Mouse (Mus musculus): Measurements from ENCODE around the gene Hspe1. TPM values are rescaled to one million over a fixed set of nuclear protein-coding genes. Genes with fewer than 3 reads are reported as not detected.

Gene Hspe1
- polyA plus RNA-seq, 1 experiment from 2014 or later: 292 TPM

DNA sequence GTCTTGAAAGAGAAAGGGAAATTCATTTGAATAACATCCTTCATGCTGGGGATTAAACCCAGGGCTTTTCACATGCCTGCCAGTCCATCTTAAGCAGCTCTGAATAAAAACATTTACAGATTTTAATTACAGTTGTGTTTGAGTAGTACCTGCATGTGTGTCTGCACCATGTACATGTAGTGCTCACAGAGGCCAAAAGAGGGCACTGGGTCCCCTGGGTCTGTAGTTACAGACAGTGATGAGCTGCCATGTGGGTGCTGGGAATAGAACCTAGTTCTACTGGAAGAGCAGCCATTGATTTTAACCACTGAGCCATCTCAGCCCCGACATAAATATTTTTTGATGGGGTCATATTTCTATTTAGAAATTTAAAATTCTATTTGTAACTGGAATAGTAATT is 47.9 kb downstream of the Hspe1 start:
- Histone ChIP-seq H3K4me2 (replicated peaks) (no peak overlapping the region), H3K27me3 (no peaks in the 10 kb centered on the region), H3K4me3 (replicated peaks) (no peak overlapping the region), H3K9ac (no peak overlapping the region), H3K9me3 (replicated peaks) (no peaks in the 10 kb centered on the region), H3K4me1 (peaks cover 16% of the 10 kb centered on the region), H3K27ac (replicated peaks) (no peak overlapping the region), H3K36me3 (peaks cover 16% of the 10 kb centered on the region)
- WGBS: 100% methylated on average over 1 of the region's 1 CpGs
- no peak for ATAC-seq (ENCODE audit: insufficient number of reproducible peaks, low FRiP score, low TSS enrichment, low read depth)

Other genes with a start within 250 kb of the Hspe1 start
- gene Ankrd44, start 161.7 kb upstream of the Hspe1 start, polyA plus RNA-seq (2015; fragmentation: Nextera tagmentation; extraction: Ambion mirVana): 22.9 and 23.1 TPM in 2 replicates
- gene Sf3b1, start 60.7 kb upstream of the Hspe1 start, polyA plus RNA-seq (2015; fragmentation: Nextera tagmentation; extraction: Ambion mirVana): 270 and 288 TPM in 2 replicates
- 18.4 and 18.9 TPM in 2 replicates for gene Coq10b, start 35.4 kb upstream of the Hspe1 start, polyA plus RNA-seq (2015; fragmentation: Nextera tagmentation; extraction: Ambion mirVana)
- 298 and 303 TPM in 2 replicates for gene Hspd1, start 111 bp downstream of the Hspe1 start, polyA plus RNA-seq (2015; fragmentation: Nextera tagmentation; extraction: Ambion mirVana)
- 126 and 134 TPM in 2 replicates for gene Mob4, start 43.1 kb downstream of the Hspe1 start, polyA plus RNA-seq (2015; fragmentation: Nextera tagmentation; extraction: Ambion mirVana)
- 23.1 and 23.3 TPM in 2 replicates for gene Rftn2, start 138.7 kb downstream of the Hspe1 start, polyA plus RNA-seq (2015; fragmentation: Nextera tagmentation; extraction: Ambion mirVana)
- gene Mars2, start 149.0 kb downstream of the Hspe1 start, polyA plus RNA-seq (2015; fragmentation: Nextera tagmentation; extraction: Ambion mirVana): 2.4 and 2.5 TPM in 2 replicates